Mouse (Mus musculus): ENCODE data around the gene Gm45713. TPM values are rescaled to one million over a fixed set of nuclear protein-coding genes. Genes with fewer than 3 reads are reported as not detected.
A peak's percentile ranks its signal among the peaks of the same experiment; 100 is the strongest.
"Not testable (repeated sequence)": the region's sequence is repeated elsewhere in the genome, so short reads cannot be mapped to it uniquely, and the experiment has no call there.

Gene Gm45713
- total RNA-seq, 2 experiments from 2014 or later = not detected

DNA sequence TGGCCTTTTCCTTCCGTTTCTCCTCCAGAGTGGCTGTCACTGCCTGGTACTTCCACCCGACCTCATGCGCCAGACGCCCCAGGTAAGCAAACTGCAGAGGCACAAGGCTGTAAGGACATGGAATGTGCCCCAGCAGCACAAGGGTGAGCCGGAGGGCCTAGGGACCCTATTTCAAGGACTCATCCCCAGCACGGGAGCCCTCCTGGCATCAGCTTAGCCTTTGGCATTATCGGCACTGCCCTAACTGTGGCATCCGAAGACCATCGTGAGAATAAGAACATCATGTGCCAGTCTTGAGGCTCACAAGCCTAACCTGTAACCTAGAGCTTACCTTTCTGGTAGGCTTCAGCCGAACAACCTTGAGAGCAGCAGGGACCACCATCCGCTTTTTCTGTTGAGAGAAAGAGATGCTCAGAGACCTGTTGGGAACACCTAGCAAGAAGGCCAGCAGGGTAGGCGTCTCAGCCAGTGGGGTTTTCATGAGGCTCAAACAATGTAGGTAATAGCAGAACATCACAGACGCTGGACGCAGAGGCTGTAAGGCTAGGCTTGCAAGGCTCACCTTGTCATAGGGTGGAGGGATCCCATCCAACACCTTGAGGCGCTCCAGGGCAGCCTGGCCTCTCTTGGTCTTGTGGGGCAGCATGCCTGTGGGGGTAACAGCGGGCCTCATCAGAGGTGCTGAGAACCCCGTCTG, 9.7 kb downstream of the Gm45713 start:
- ATAC-seq (replicated peaks; ENCODE audit: low FRiP score, poor library complexity, severe bottlenecking) = no peak

DNA sequence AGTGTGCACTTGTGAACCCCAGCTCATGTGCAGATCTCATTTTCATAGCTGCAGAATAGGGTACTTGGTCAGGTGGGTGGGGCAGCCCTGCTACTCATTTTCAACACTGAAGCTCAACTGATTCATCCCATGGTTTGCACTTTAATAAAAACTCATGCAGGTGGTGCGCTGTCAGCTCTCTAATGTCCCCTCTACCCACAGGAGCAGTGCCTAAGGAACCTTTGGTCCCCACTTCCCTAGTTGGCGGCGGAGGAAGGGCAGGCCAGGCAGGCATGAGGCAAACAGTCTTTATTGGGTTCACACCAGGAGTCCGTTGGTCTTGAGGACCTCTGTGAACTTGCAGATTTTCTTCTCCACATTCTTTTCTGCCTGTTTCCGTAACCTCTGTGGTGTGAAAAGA, 10.4 kb downstream of the Gm45713 start:
- ATAC-seq (replicated peaks; ENCODE audit: low FRiP score, poor library complexity, severe bottlenecking) = not testable (repeated sequence)

DNA sequence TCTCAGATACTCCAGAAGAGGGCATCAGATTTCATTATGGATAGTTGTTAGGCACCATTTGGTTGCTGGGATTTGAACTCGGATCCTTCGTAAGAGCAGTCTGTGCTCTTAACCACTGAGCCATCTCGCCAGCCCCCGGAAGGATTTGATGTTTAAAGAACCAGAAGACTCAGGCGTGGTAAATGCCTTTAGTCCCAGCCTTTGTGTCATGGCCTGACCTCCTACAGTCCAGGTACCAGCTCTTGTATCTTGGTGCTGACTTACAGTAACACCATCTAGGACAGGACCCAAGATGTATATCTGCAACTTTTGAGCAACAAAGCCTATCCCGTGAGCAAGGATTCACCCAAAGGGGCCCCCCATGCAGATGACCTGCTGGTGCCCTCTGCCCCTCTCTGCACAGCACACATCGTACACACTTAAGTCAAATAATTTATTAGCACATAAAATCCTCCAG, 10.9 kb downstream of the Gm45713 start:
- no peak for ATAC-seq (replicated peaks; ENCODE audit: low FRiP score, poor library complexity, severe bottlenecking)

DNA sequence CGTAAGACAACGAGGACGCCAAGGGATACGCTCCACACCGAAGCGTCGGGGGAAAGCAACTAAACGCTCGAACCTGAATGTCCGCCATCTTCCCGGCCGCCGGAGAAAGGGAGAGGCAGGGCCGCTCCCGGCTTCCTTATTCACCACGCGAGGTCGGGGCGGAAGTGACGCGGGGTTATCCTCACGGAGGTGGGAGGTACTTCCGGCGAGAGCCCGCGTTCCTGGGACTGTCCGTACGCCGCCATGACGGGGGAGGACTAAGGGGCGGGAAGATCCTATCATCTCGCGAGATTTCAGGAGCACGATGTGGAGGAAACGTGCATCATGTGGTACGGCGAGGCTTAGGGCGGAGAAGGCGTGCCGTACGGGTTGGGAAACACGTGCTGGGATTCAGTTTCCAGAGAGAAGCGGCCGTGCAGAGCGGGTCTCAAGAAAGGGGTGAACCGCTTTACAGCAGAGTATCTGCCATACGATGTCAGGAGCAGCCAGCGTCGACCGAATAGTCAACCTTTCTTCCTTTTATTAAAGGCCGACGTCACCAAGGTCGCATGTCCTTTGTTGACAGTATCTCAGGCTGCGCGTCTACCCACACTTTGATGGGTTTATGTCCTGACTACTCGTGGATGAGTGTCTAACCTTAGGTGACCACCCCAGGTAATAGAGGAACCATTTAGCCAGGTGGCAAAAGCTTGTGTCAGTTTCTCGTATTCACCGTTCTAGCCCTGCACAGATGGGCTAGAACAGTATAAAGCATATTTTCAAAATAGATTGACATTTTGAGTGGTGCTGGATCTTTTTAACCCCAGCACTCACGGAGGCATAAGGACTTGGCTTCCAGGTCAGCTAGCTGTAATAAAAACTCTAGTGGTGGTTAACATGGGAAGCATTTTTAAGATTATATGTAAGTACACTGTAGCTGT, 11.5 kb downstream of the Gm45713 start, which contains the start of gene Rps11:
Gene Rps11, minus strand, starts transcription at position 216 of the 920 bp plus-strand sequence.
- ATAC-seq (replicated peaks; ENCODE audit: low FRiP score, poor library complexity, severe bottlenecking) = peak; percentile 77

DNA sequence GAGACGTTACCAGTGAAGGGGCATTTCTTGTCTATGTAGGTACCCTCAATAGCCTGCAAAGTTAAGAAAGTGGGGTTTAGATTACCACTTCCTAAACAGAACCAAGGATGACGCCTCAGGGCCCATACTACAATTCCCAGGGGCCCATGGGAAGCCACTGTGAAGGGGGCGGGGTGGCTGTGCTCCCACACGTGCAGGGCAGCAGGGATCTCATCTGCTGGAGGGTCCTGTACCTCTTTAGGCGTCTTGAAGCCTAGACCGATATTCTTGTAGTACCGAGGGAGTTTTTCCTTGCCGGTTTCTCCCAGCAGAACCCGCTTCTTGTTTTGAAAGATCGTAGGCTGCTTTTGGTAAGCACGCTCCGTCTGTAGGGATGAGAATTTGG, 12.9 kb downstream of the Gm45713 start:
- no peak for ATAC-seq (replicated peaks; ENCODE audit: low FRiP score, poor library complexity, severe bottlenecking)

DNA sequence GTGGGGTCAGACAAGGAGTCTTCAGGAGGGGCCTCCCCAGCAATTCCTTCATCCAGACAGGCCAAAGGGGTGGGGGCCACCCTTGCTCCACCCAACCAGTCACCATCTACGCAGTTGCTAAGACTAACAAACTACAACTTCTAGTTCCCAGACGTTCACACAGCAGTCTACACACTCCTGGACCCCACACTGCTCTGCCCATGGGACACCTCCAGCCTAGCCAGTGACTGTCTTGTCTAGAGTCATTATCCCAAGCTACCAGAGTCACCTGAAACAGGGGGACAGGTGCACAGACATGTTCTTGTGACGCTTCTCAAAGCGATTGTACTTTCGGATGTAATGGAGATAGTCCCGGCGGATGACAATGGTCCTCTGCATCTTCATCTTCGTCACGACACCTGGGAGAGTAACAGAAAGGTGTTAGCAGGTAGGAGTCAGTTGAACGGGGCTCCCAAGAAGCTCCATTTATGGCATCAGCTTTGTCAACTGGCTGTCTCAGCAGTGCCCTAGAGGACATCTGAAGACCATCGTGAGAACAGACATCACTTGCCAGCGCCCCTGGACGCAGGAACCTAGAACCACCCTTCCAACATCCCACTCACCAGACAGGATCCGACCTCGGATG, 13.4 kb downstream of the Gm45713 start:
- no peak for ATAC-seq (replicated peaks; ENCODE audit: low FRiP score, poor library complexity, severe bottlenecking)

DNA sequence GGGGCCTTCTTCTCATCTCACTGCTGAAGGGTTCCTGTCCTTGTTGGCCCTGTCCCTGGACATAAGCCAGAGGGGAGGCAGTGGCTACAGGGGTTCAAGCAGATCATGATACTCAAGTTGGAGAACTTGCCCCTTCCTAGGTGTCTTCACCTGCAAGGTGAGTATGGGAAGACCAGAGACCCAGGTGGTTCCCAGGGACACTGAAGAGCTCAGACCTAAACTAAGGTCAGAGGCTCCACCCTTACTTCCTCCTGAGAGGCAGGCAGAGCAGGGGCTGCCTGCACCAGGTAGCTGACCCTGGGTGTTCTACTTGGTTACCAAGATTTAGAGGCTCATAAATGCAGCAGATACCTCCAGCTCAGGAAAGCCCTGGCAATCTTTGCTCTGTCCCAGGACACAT, 14.1 kb downstream of the Gm45713 start:
- ATAC-seq (replicated peaks; ENCODE audit: low FRiP score, poor library complexity, severe bottlenecking) = no peak

DNA sequence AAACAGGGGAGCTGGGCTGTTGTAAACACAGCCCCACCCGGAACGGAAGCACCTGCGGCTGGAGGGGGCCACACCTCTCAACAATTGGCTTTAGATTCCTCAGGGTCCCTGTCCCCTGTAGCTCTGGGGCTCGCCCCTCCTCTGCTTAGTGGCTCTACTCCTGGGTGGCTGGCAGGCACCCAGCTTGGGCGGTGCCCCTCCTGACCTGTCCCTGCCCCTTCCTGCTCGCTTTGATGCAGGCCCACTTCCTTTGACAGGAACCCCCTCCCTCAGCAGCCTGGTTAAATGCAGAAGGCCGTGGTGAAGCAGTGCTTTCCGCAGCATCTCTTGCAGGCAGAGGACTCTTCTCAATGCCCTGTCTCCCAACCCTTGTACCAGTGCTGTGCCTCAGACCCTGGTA, 14.6 kb downstream of the Gm45713 start:
- no peak for ATAC-seq (replicated peaks; ENCODE audit: low FRiP score, poor library complexity, severe bottlenecking)

DNA sequence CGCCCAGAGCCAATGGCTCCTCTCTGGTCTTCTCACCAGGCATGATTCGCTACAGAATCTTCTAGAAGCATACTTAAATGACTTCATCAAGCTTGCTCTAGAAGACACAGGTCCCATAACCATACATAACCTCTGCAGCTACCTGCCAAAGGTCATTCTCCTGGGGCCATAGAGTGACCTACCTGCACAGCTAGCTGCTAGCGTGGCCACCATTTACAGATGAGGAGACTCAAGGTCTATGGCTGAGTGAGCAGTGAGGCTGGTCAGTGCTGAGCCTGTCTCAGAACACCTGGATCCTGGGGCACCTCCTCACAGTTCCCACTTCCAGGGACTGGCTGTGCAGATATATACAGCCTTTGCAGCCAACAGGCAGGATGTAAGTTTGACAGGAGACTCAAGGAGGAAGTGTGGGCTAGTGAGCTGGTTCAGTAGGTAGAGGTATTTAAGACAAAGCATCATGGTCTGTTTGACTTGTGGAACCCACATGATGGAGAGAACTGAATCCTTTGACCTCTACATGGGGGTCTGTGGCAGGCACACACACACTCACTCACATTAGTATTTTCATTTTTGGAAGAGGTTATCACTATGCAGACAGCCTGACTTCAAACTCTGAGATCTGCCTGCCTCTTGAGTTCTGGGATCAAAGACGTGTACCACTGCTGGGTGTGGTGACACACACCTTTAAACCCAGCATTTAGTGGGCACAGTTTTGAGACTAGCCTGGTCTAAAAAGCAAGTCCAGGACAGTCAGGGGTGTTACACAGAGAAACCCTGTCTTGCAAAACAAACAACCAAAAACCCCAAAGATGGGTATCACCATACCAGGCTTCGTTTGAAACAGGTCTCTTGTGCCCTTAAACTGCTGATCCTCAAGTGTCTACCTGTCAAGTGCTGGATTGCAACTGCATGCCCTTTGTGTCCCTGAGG, 16.0 kb downstream of the Gm45713 start:
- no peak for ATAC-seq (replicated peaks; ENCODE audit: low FRiP score, poor library complexity, severe bottlenecking)

DNA sequence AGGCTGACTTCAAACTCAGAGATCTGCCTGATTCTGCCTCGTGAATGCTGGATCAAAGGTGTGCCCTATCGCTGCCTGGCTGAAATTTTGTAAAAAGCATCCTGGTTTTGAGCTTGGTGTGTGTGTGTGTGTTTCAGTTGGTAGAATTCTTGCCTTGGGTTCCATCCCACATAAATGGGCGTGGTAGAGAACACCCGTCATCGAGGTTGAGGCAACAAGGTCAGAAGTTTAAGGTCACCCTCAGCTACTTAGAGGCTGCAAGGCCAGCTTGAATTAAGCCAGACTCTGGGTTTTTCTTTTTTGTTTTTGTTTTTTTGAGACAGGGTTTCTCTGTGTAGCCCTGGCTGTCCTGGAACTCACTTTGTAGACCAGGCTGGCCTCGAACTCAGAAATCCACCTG, 17.7 kb downstream of the Gm45713 start:
- no peak for ATAC-seq (replicated peaks; ENCODE audit: low FRiP score, poor library complexity, severe bottlenecking)

DNA sequence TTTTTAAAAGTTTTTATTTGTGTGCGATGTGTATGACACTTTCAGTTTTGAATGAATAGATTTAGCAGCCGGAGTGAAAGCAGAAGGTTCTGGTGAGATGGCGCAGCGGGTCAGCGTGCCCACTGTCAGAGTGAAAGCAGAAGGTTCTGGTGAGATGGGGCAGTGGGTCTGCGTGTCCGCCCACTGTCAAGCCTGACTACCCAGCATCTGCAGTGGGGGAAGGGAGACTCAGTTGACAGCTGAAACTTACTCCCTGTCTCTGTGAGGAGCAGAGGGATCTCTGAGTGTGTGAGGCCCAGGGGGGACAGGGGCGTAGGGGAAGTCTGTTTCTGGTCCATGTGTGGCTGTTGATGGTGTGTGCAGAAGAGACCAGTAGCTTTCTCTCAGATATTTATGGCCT, 18.5 kb downstream of the Gm45713 start:
- ATAC-seq (replicated peaks; ENCODE audit: low FRiP score, poor library complexity, severe bottlenecking) = no peak

DNA sequence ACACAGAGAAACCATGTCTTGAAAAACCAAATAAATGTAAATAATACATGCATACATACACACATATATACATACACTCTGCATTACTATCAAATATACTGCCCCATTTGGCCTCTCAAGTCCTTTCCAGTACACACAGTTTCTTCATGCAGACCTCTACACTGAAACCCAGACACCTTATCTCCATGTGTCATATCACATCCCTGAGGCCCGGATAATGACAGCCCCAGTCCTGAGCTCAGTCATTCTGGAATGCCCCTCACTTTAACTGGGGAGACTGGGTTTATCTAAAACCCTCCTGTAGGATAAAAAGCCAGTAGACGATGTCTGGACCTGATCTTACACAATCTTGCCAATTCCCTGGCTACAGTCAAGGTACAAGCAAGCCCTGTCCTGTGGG, 22.6 kb downstream of the Gm45713 start:
- ATAC-seq (replicated peaks; ENCODE audit: low FRiP score, poor library complexity, severe bottlenecking) = no peak

DNA sequence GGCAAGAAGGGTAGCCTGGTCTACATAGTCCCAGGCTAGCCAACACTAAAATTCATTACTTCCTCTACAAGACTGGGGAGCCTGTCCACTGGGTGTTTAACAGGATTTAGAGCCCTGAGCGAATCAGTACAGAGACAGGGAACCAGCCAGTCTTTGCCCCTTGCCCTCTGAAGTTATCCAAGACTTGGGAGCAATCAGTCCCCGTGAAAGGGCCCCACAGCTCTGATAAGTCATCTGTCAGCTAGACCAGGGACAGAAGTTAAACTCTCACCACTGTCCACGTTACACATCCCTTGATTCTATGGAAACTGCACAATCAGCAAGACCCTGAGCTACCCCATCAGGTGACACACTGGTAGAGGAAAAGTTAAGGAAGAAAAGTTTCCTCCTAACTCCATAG, 23.5 kb downstream of the Gm45713 start:
- ATAC-seq (replicated peaks; ENCODE audit: low FRiP score, poor library complexity, severe bottlenecking) = no peak

DNA sequence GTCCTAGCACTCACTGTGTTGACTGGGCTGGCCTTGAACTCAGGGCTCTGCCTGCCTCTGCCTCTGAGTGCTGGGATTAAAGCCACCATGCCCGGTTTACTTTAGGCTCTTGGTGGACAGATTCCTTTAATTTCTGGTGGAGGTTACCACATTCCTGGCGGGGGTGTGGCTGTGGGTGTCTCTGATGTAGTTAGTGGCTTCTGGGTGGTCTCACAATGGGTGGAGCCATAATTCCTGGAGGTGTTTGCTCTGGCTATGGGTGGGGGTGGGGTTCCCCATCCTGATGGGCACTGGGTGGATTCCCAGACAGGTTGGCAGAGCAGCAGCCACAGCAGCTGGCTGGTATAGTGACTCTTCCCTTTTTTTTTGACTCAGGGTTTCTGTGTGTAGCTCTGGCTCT, 24.1 kb downstream of the Gm45713 start:
- ATAC-seq (replicated peaks; ENCODE audit: low FRiP score, poor library complexity, severe bottlenecking) = no peak

DNA sequence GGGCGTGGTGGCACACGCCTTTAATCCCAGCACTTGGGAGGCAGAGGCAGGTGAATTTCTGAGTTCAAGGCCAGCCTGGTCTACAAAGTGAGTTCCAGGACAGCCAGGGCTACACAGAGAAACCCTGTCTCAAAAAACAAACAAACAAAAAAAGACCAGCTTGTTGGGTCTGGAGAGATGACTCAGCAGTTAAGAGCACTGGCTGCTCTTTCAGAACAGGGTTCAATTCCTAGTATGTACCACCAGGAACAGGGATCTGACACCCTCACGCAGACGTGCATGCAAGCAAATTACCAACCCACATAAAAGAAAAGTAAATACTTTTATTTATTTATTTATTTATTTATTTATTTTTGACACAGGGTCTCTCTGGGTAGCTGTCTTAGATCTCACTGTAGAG, 25.9 kb downstream of the Gm45713 start:
- not testable (repeated sequence) for ATAC-seq (replicated peaks; ENCODE audit: low FRiP score, poor library complexity, severe bottlenecking)

DNA sequence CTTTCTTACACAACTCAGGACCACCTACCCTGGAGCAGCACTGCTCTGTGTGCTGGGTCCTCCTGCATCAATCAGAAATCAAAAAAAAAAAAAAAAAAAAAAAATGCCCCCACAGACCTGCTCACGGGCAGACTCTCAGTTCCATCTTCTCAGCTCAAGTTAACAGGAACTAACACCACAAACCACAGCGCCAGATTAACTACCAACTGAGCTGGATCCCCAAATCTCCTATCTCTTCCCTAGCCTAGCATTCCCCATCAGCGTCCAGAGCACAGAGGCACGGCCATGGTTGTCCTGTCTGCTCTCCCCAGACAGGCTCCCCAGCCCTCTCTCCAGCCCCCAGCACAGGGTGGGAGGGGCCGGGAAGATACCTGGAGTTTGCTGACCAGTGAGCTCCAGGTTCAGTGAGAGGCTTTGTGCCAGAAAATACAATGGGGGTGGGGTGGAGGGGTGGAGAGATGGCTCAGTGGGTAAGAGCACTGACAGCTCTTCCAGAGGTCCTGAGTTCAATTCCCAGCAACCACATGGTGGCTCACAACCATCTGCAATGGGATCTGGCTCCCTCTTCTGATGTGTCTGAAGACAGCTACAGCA, 28.9 kb downstream of the Gm45713 start:
- no peak for ATAC-seq (replicated peaks; ENCODE audit: low FRiP score, poor library complexity, severe bottlenecking)

DNA sequence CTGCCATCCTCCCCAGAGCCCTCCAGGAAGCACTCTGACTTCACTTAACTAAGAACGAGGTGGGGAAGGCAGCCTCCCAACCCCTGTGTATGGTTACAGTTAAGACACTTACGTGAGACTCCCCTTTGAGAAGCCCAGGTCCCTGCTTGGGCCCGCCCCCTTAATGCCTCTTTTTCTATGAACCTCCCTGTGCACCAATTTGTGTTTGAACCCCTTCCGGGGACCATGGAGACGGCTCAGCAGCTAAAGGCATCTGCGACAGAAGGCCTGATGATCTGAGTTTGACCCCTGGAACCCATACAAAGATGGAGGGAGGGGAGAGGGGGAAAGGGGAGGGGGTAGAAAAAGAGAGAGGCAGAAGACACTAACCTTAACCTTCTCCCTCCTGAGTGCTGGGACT, 29.6 kb downstream of the Gm45713 start:
- ATAC-seq (replicated peaks; ENCODE audit: low FRiP score, poor library complexity, severe bottlenecking) = no peak

DNA sequence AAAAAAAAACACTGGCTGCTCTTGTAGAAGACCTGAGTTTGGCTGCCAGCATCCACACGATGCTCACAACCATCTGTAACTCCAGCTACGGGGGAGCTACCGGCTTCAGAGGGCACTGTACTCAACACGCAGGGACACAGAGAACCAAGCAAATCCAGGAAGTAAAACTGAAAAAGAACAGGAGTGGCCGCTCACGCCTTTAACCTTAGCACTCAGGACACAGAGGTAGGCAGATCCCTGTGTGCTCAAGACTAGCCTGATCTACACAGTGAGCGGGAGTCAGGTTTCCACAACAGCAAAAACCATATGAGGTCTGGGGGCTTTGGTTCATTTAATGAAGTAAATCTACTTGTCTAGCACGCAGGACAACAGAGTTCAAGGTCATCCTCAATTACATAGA, 30.5 kb downstream of the Gm45713 start:
- no peak for ATAC-seq (replicated peaks; ENCODE audit: low FRiP score, poor library complexity, severe bottlenecking)

DNA sequence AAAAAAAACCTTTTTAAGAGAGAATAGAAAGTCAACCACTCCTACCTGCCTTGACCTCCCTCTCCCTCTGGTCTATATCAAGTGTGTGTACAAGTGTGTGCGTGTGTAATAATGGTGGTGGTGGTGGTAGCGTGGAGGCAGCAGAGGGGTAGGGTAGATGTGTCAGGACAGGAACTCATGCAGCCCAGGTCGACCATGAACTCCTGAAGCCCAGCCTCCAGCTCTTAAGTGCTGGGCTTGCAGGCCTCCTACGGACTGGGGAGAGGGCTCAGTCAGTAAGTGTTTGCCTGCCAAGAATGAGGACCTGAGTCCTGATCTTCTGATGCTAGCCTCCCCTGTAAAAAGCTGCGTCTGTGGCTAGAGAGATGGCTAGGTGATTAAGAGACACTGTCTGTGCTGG, 31.1 kb downstream of the Gm45713 start:
- no peak for ATAC-seq (replicated peaks; ENCODE audit: low FRiP score, poor library complexity, severe bottlenecking)
